Mouse (Mus musculus): Measurements from ENCODE around the gene Tmem256.
"Not testable (repeated sequence)": the region's sequence is repeated elsewhere in the genome, so short reads cannot be mapped to it uniquely, and the experiment has no call there.

Gene Tmem256

DNA sequence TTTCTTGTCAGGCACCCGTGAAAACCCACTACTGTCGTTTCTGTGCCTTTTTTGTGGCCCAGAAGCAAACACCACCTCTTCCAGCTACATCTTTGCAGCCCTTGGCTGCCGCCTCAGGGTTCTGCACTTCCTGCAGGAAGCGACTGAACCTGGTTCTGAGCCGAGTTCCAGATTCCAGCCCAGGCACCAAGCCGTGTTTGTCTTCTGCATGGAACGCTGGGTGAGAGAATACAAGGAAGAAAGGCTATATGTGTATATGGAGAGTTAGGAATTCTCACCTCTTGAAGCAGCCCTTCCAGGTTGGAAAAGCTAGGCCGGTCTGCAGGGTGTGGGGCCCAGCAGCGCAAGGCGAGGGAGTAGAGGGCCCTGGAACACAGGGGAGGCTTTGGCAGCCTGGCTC lies 16.4 kb downstream of the Tmem256 start:
- in situ Hi-C loops (cut with MseI, MboI) = no loop called here

DNA sequence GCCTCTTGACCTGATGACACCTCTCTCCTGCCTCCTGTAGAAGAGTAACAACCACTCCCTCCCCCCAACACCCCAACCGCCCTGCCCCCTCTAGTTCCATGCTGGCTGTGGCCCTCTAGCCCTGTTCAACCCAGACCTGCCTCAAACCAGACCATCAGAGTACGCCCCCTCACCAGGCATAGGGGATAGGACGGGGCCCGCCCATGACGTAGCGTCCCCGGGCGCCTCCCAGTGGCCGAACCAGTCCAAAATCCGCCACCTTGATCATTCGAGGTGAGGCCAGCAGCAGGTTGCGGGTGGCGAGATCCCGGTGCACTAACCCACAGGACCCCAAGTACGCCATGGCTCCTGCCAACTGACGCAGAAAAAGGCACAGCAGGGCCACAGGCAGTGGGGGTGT lies 17.0 kb downstream of the Tmem256 start:
- in situ Hi-C loops (cut with MseI, MboI) = no loop called here

DNA sequence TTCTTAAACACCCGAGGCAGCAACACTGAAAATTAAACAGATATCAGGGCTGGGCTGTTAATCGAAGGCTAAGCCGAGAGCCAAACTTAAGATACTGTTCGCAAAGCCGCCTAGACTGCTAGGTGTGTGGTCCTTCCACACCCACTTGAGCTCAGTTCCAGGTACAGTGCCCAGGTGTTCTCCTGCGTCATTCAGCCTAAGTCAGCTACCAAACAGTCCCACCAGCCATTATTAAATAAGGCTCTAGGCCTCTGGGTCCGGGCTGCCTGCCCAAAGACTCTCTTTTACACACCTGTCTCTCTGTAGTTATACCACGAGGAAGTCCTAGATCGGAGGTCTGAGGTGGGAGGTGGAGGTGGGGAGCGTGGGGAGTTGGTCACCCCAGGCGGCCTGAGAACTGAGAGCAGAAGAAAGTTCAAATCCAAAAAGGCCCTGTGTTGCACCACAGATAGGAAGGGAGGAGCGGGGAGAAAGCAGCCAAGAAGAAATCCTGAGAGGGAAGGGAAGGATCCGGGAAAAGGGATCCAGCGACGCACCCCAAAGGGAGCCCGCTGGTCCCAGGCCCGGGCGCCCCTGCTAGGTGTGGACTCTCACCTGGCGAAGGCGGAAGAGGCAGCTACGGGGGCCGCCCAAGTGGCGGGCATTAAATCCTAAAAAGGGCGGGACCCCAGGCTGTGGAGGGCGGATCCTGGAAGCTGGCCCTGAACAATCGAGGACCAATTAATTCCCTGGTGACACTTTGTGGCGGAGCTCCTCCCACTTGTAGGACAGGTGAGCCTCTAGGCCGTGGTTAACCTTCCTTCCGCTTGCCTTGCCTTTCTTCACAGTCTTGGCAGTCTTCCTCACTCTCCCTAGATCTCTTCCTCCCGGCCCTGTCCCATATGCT lies 20.0 kb downstream of the Tmem256 start, which contains the start of gene Tnk1:
Gene Tnk1, minus strand, starts transcription at position 618 of the 886 bp plus-strand sequence.
- in situ Hi-C loops (cut with MseI, MboI) = no loop called here

DNA sequence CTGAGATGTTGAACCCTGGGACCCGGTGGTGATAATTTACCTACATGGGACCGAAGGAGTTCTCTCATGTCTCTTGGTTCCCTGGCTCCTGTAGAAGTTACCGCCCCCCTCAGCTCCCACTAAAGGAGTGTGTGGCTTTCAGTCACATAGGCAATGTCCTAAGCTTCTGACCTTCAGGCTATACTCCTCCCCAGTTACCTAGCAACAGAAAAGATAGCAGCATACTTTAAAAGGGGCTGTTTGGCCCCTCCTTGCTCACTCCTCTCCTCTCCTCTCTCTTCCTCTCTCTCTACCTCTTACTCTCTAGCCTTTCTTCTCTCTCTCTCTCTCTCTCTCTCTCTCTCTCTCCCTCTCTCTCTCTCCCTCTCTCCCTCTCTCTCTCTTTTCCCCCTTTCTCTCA lies 25.4 kb downstream of the Tmem256 start:
- in situ Hi-C loops (cut with MseI, MboI) = not testable (repeated sequence)

DNA sequence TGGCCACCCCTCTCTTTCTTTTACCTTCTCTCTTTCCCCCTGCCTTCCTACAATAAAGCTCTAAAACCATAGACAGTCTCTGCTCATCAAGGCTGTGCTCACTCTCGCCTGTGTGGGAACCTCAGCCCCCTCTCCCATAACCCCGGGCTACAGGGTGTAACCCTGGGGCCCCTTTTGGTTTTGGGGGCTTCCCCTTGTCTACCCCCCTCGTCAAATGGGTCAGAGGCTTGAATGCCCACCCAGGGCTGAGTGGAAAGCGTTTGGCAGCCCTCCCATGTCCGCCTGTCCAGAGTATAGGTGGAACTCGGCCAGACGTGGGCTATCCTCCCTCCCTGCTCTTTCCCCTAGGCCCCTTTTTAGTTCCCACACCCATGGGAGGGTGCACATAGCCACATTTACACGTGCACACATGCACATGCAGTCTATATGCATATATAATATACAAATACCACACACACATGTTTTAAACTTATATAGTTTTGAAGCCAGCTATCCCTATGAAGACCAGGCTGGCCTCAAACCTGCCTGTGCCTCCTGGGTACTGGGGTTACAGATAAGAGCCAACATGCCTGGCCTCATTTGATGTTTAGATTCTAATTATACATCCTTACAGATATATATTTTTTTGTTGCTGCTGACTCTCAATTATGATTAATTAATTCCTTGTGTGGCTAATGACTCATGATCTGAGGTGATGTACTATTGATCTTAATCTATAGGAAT lies 26.0 kb downstream of the Tmem256 start:
- in situ Hi-C loops (cut with MseI, MboI) = no loop called here

DNA sequence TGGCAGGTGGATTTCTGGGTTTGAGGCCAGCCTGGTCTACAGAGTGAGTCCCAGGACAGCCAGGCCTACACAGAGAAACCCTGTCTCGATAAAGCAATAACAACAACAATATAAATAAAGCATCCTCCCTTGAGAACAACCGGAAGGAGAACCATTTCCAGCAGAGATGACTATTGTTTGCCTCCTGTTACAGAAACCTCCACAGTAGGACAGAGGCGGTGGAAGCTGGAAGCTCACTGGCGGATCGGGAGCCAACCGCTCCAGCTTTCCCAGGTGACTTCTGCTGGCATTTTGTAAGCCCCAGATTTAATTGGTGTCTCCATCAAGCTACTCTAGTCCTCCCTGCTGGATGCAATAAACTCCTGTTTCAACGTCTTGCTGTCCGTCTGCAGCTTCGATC lies 27.2 kb downstream of the Tmem256 start:
- in situ Hi-C loops (cut with MseI, MboI) = no loop called here

DNA sequence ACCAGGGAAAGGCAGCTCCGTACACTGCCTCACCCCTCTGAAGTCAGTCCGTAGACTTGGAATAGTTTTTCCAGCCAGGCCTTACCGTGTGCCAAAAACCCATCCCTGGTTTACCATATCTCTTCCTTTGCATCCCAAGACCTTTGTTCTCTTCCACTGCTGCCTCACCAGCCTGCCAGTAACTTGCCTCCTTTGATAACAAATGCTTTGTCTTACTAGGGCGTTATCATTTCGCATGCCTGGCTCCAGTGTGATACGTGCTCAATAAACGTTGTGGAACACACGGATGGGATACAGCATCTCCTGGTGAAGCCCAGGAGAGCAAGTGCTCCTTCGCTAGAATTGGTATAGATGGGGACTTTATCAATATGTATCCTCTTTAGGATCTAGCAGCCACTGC lies 29.0 kb downstream of the Tmem256 start:
- in situ Hi-C loops (cut with MseI, MboI) = no loop called here

DNA sequence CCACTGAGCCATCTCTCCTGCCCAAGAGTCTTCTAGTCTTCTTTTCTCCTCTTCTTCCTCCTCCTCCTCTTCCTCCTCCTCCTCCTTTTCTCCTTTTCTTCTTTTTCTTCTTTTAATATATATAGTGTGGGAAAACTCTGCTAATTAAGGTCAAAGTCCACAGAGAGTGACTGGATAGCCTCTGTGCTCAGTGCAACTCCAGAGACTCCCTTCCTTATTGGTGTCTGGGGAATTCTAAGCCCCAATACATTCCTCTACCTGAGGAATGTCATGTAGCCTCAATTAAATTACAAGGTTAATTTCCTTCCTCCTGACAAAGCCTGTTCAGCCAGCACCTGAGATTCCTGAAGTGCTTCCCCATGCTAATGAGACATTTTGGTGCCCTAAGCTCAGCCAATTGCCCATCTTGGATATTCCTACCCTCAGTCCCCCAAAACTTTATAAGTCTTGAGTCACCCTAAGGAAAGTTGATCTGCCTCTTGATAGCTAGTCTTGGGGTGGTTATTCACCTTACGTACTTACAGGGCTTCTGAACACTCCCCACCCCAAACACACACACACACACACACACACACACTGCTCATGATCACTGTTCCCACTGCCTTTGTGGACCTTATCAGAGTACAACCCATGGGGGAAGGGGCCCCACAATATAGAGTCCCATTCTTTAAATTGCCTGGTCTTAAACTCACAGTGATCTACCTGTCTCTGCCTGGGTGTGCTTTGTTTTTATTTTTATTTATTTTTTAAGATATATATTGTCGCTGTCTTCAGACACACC lies 32.2 kb downstream of the Tmem256 start:
- in situ Hi-C loops (cut with MseI, MboI) = no loop called here

DNA sequence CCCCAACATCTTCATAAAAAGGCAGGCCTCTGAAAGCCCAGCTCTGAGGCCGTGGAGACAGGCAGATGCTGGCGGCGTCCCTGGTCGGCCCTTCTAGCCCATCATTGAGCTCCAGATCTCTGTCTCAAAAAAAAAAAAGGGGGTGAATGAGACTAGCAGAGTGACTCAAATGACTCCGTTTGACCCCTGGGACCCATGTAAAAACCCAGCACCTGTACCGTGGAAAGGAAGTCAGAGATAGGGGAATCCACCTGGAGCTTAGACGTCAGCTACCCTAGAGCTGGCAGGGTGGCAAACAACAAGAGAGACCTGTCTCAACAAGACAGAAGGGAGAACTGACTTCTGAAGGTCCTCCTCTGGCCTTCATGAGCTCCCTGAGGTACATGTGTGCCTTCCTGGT lies 33.5 kb downstream of the Tmem256 start:
- in situ Hi-C loops (cut with MseI, MboI) = no loop called here

DNA sequence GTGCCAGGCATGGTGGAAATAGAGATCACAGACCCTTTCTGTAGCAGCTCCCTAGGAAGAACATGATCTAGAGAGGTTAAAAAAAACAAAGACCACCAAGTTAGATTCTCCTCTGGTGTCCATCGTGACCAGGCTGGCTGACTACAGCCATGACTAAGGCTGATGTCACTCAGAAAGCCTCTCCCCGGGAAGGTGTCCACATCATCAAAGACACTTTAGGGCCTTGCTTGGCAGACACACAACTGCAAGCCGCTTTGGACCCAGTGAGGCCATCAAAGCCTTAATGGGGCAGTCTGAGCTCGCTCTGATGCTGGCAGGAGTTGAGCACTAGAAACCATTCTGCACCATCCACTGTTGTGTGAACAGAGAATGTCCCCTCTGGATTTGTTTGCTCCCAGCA lies 34.1 kb downstream of the Tmem256 start:
- in situ Hi-C loops (cut with MseI, MboI) = no loop called here

DNA sequence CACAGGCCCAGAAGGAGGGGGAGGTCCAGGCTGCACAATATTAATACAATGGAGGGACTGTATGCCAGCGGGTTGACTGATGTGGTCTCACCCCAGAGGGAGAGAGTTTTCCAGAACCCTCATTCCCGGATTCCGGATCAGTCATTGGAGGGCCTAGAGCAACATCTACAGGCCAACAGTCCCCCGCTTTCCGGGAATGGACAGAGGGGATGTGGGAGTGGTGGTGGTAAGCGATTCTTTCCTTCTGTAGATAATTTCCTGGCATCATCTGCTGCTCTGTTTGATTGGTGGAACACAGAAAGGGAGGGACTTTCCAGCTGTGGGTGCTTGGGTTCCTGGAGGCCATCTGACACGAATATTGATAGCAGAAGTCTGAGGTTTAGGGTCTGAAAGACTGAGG lies 37.9 kb downstream of the Tmem256 start:
- in situ Hi-C loops (cut with MseI, MboI) = loop anchor here (5.0 kb wide), 1 partner anchor 69 kb away; the partner anchor contains the start of gene Tmem102 (in 2 of the 2)

DNA sequence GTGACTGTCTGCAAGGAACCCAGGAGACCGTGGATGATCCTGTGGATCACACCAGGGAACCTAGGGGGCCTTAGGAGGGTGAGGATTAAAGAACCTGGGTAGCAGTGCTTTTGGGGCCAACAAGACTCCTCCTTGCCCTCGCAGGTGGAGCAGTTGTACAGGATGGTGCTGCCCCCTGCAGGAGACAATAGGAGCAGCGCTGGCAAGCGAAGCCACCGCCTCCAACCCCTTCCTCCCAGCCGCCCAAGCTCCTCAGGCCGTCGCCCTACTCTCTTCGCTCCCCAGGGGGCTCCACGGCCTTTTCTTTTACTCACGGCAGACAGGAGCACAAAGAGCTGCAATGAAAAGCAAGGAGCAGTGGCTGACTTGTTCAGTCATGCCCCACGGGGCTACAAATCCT lies 38.6 kb downstream of the Tmem256 start:
- in situ Hi-C loops (cut with MseI, MboI) = loop anchor here (5.0 kb wide), 1 partner anchor 70 kb away; the partner anchor contains the start of gene Tmem102 (in 2 of the 2)

DNA sequence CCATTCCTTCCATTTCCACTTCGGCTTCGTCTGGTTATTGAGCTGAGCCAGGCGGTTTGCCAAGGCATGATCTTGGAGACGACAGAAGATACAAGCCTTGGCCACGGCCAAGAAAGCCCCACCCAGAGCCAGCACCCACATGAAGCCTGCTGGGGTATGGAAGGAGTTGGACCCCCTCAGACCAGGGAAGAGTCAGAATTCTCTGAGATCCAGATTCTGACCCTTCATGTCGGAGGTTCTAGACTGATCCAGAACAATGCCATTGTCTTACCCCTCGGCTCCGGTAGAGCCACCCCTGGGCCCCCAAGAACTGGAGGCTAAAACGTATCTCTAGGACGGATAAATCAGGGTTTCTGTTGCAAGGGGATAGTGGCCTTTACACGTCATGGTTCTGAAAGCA lies 39.6 kb downstream of the Tmem256 start, which contains the start of gene Tmem95:
Gene Tmem95, minus strand, starts transcription at position 141 of the 400 bp plus-strand sequence.
- in situ Hi-C loops (cut with MseI, MboI) = loop anchor here (5.0 kb wide), 1 partner anchor 71 kb away; the partner anchor contains the start of gene Tmem102 (in 2 of the 2)

DNA sequence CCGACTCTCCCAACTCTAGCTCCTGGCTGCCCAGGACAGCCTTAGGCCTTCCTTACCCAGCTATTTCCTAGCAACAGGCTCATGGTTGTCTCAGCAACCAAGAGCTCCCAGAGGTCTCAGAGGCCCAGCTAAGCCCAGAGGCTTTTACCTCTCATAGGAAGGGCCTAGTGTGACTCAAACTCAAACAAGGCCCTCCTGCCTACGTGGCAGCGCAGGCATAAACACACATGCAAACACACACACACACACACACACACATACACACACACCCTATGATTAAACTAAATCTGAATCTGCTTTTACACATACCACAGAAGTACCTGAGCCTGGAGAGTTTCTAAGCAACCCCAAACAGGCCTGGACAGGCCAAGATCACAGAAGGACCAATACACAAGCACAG lies 40.1 kb downstream of the Tmem256 start:
- in situ Hi-C loops (cut with MseI, MboI) = loop anchor here (5.0 kb wide), 1 partner anchor 71 kb away; the partner anchor contains the start of gene Tmem102 (in 2 of the 2)

DNA sequence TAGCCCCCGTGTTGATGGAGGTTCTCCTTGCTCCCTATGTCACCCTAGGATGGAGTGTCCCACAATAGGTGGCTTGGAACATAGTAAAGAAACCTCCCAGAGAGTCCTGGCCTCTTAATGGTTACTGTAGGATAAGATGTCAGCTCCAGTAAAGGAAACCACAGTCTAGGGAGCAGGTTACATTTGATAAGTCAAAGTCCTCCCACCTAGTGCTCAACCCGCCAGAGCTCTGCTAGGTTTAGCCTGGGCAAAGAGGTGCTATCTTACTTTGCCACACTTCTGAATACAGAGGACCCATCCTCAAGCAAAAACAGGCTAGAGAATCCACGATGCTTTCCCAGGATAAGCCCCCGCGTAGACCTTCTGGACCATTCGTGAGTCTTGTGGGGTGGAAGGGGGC lies 40.6 kb downstream of the Tmem256 start:
- in situ Hi-C loops (cut with MseI, MboI) = loop anchor here (5.0 kb wide), 1 partner anchor 72 kb away; the partner anchor contains the start of gene Tmem102 (in 2 of the 2)

DNA sequence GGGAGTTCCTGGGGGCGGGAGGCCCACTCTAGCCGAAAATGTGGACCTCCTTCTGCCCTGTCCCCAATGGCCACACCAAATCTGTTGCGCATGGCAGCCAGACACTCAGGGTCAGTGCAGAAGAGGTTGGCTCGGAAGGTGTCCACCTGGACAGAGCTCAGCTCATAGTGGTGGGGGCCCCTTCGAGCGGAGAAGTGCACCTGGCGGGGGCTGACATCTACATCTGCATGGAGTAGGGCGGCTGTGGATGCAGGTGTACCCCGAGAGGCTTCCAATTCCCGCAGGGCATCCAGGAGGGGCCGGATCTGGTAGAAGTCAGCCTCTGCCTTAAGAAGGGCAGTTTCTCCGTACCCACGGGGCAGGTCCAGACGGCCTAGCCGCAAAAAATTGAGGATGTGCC lies 41.4 kb downstream of the Tmem256 start:
- in situ Hi-C loops (cut with MseI, MboI) = loop anchor here (5.0 kb wide), 1 partner anchor 72 kb away; the partner anchor contains the start of gene Tmem102 (in 2 of the 2)

DNA sequence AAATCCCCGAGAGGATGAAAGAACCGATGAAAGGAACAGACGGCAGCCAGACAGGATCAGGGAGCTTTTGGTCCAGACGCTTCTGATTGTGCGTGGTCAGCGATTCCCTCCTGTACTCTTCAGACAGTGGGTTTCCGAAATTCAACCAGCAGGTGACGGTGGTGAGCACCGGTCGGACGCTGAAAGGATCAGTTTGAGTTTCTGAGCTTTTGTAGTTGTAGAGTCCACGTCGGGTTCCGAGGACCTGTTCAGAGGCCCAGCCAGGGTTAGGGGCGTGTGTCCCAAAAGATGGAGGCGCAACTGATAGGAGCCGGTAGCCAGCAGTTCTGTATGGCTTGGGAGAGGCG lies 42.2 kb downstream of the Tmem256 start:
- in situ Hi-C loops (cut with MseI, MboI) = no loop called here

DNA sequence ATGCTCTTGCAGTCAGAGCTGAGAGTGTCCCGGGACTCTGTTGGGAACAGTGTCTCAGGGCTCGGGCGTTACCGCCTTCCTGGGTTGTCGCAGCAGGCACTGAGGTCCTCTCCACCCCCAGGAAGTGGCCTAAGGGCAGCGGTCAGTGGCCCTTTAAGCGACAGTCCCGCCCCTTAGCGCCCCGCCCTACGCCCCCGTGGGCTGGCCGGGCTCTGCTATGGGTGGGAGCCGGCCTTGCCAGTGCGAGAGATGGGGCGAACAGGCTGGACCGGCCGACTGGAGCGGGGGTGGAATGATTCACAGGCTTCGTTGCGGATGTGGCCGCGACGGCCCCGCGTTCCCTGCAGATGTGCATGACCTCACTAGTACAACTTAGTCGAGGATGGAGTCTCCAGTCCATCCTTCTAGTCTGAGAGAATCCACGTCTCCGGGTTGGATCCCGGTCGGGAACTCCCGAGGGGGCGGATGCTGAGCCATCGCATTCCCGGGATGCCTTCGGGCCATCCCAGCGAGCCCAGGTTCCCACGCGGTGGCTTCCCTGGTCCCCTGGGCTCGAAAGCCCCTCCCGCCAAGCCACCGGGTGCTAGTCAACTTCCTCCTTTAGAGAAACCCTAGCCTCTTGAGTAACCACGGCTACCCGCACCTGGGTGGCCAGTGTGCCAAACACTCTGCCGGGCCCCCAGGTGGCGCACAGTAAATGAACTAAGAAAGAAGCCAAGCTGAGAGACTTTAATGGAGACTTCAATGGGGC lies 42.7 kb downstream of the Tmem256 start, which contains the start of gene Kctd11:
Gene Kctd11, minus strand, starts transcription at position 554 of the 751 bp plus-strand sequence.
- in situ Hi-C loops (cut with MseI, MboI) = no loop called here

DNA sequence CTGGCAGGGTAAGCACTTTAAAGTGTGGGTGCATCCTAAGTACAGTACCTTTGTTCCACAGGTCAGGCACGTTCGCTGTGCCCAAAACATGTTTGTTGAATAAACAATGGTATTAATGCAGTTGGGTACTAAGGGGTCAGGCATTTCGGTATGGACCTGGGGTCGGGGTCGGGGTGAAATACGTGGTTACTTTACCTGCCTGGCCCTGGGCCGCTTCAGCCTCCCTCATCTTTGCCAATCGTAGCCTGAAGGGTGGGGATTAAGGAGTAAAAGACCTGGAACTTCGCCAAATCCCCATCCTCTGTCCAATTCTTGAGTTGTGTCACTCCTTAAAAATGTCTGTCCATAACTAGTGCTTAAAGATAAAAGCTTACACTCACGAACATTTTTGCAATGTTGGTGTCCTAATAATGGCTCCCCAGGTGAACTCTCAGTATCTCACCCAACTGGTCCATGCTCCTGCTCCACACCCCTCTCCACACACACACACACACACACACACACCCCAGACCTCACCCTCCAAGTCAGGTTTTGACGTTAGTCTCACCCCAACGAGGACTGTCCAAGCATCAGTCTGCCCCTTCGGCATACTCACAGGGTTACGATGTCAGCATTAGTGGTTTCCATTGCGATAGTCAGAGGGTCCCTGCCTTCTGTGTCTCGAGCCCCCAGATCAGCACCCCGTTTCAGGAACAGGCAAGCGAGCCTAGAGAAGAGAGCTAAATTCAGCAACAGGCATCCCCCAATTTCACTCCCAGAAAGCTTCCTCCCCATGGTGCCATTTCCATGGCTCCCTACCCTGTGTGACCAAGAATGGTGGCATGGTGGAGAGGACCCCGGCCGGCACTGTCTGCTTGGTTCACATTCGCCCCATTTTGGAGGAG lies 43.7 kb downstream of the Tmem256 start:
- in situ Hi-C loops (cut with MseI, MboI) = no loop called here

DNA sequence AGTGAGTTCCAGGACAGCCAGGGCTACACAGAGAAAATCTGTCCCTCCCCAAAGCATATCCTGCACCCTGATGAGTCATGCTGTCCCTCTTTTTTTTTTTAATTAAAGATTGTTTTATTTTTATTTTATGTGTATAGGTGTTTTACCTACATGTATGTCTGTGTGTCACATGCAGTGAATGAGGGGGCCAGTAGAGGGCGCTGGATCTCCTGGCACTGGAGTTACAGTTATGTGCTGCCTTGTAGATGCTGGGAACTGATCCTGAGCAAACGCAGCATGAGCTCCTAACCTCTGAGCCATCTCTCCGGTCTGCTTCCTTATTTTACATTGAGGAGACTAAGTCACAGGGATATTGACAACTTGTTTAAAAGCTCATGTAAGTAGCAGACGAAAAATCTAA lies 44.8 kb downstream of the Tmem256 start:
- in situ Hi-C loops (cut with MseI, MboI) = no loop called here
